Mouse (Mus musculus): ENCODE data around the gene Mgat5b.

- TF ChIP-seq SMC3 (IDR thresholded peaks at IDR 0.05; ENCODE audit: low read depth, low read length) (no peak), GATA1 (IDR thresholded peaks at IDR 0.05; ENCODE audit: low read depth, low read length) (no peak), POLR2AphosphoS2 (IDR thresholded peaks at IDR 0.05; ENCODE audit: low read length) (no peak), CTCF (IDR thresholded peaks at IDR 0.05 in 2 of 3, conservative IDR thresholded peaks at IDR 0.05 in 1 of 3; ENCODE audit: control insufficient read depth in 1 of 3, insufficient read depth in 1 of 3, low read depth in 2 of 3, low read length in 3 of 3, poor library complexity in 1 of 3, severe bottlenecking in 1 of 3) (no peak), RCOR1 (IDR thresholded peaks at IDR 0.05; ENCODE audit: low read depth, low read length) (no peak), USF1 (IDR thresholded peaks at IDR 0.05; ENCODE audit: low read depth, low read length) (no peak), ETS1 (IDR thresholded peaks at IDR 0.05; ENCODE audit: low read depth, low read length) (no peak)
Observed at GRCm38 (mm10) chr11:116996976-116997375, 78.3 kb downstream of the Mgat5b start.

All from MEL (cell line).